Mouse (Mus musculus): ENCODE measurements around the gene Mrpl27. TPM values are rescaled to one million over a fixed set of nuclear protein-coding genes. Genes with fewer than 3 reads are reported as not detected.

Mrpl27 gene
- total and polyA plus RNA-seq, 3 experiments = 95.2 to 139 (median 104) TPM

- TF ChIP-seq MEF2A (IDR thresholded peaks at IDR 0.05; ENCODE audit: borderline replicate concordance, low read depth, low read length) (peak; percentile 47; the same call in 1 of the 2 replicates), MAZ (IDR thresholded peaks at IDR 0.05; ENCODE audit: low read depth, low read length) (no peak; the same call in 1 of the 2 replicates), CHD2 (IDR thresholded peaks at IDR 0.05; ENCODE audit: low read length) (peak; percentile 80; the same call in 1 of the 2 replicates), ELF1 (IDR thresholded peaks at IDR 0.05; ENCODE audit: low read depth, low read length) (no peak)
Measured at GRCm38 (mm10) chr11:94697703-94698464, 44.3 kb downstream of the Mrpl27 start (continued).

GRCm38 (mm10) chr11:94699399-94699798 is 45.8 kb downstream of the Mrpl27 start:
- Histone ChIP-seq H3K4me3 (replicated peaks in 1 of 3; ENCODE audit: low read depth in 2 of 3, low read length in 2 of 3, poor library complexity in 1 of 3) (no peak overlapping the region), H3K27ac (ENCODE audit: insufficient read depth, low read depth) (no peak overlapping the region), H3K9ac (ENCODE audit: insufficient read depth, low read depth) (no peak overlapping the region), H3K27me3 (replicated peaks) (no peaks in the 10 kb centered on the region), H3K9me3 (replicated peaks; ENCODE audit: low read length) (no peaks in the 10 kb centered on the region), H3K4me1 (ENCODE audit: control insufficient read depth in 1 of 2, insufficient read depth in 2 of 2) (peaks cover 14 to 50% of the 10 kb centered on the region in 2 experiments), H3K79me2 (replicated peaks; ENCODE audit: control insufficient read depth, extremely low read depth, insufficient read depth, poor library complexity, severe bottlenecking) (no peaks in the 10 kb centered on the region), H3K4me2 (ENCODE audit: insufficient read depth, low read depth, poor library complexity, severe bottlenecking) (no peak overlapping the region), H3K36me3 (replicated peaks in 1 of 2; ENCODE audit: control insufficient read depth in 1 of 2, insufficient read depth in 1 of 2, low read length in 1 of 2) (no peaks in the 10 kb centered on the region)
- dilution Hi-C loops (cut with MboI; ENCODE audit: extremely low pct_ligation_motif_present, extremely low pct_unique_long_range_greater_than_20kb, low sequenced_read_pairs) = no loop called here
- no peak for DNase-seq (ENCODE audit: extremely low read depth)
- TF ChIP-seq PAX5 (IDR thresholded peaks at IDR 0.05; ENCODE audit: low read length) = no peak
- no peak for TF ChIP-seq JUND (conservative IDR thresholded peaks at IDR 0.05; ENCODE audit: low read depth, low read length)
- no peak for TF ChIP-seq TBP (conservative IDR thresholded peaks at IDR 0.05; ENCODE audit: low read depth, low read length)
- TF ChIP-seq E2F4 (IDR thresholded peaks at IDR 0.05; ENCODE audit: insufficient replicate concordance, low read depth, low read length) = no peak
- TF ChIP-seq JUN (IDR thresholded peaks at IDR 0.05; ENCODE audit: insufficient read depth, low read depth, low read length) = no peak
- no peak for TF ChIP-seq MEF2A (IDR thresholded peaks at IDR 0.05; ENCODE audit: borderline replicate concordance, low read depth, low read length)
- no peak for TF ChIP-seq CTCF (conservative IDR thresholded peaks at IDR 0.05 in 1 of 2, IDR thresholded peaks at IDR 0.05 in 1 of 2; ENCODE audit: low read depth in 2 of 2, low read length in 2 of 2)
- no peak for TF ChIP-seq USF2 (conservative IDR thresholded peaks at IDR 0.05; ENCODE audit: low read depth, low read length)
- no peak for TF ChIP-seq RAD21 (IDR thresholded peaks at IDR 0.05; ENCODE audit: low read depth, low read length)
- TF ChIP-seq ZMIZ1 (IDR thresholded peaks at IDR 0.05; ENCODE audit: low read depth, low read length) = no peak
- in situ Hi-C loops (cut with MboI; ENCODE audit: low pct_ligation_motif_present, low pct_unique_long_range_greater_than_20kb, low sequenced_read_pairs) = no loop called here

GRCm38 (mm10) chr11:94701401-94702215 is 48.0 kb downstream of the Mrpl27 start:
- no peak for DNase-seq (ENCODE audit: extremely low read depth)
- in situ Hi-C loops (cut with MboI; ENCODE audit: low pct_ligation_motif_present, low pct_unique_long_range_greater_than_20kb, low sequenced_read_pairs) = no loop called here
- Histone ChIP-seq H3K9me3 (replicated peaks; ENCODE audit: low read length) (peaks cover 7% of the 10 kb centered on the region), H3K79me2 (replicated peaks; ENCODE audit: control insufficient read depth, extremely low read depth, insufficient read depth, poor library complexity, severe bottlenecking) (no peaks in the 10 kb centered on the region), H3K27ac (ENCODE audit: insufficient read depth, low read depth) (no peak overlapping the region), H3K27me3 (replicated peaks) (no peaks in the 10 kb centered on the region), H3K4me3 (replicated peaks in 1 of 3; ENCODE audit: low read depth in 2 of 3, low read length in 2 of 3, poor library complexity in 1 of 3) (no peak overlapping the region), H3K4me2 (ENCODE audit: insufficient read depth, low read depth, poor library complexity, severe bottlenecking) (no peak overlapping the region), H3K36me3 (replicated peaks in 1 of 2; ENCODE audit: control insufficient read depth in 1 of 2, insufficient read depth in 1 of 2, low read length in 1 of 2) (no peaks in the 10 kb centered on the region), H3K4me1 (ENCODE audit: control insufficient read depth in 1 of 2, insufficient read depth in 2 of 2) (peaks cover 9 to 32% of the 10 kb centered on the region in 2 experiments), H3K9ac (ENCODE audit: insufficient read depth, low read depth) (no peak overlapping the region)
- TF ChIP-seq SMC3 (IDR thresholded peaks at IDR 0.05; ENCODE audit: low read depth, low read length) (no peak), POLR2AphosphoS2 (IDR thresholded peaks at IDR 0.05; ENCODE audit: low read depth, low read length) (no peak), CTCF (conservative IDR thresholded peaks at IDR 0.05 in 1 of 2, IDR thresholded peaks at IDR 0.05 in 1 of 2; ENCODE audit: low read depth in 2 of 2, low read length in 2 of 2) (no peak), ETS1 (conservative IDR thresholded peaks at IDR 0.05; ENCODE audit: low read depth, low read length) (no peak), SIN3A (IDR thresholded peaks at IDR 0.05; ENCODE audit: low read length) (no peak), MXI1 (IDR thresholded peaks at IDR 0.05; ENCODE audit: low read depth, low read length) (no peak), KAT2A (IDR thresholded peaks at IDR 0.05; ENCODE audit: insufficient replicate concordance, low read length) (no peak), ZKSCAN1 (IDR thresholded peaks at IDR 0.05; ENCODE audit: borderline replicate concordance, low read depth, low read length) (no peak), MYC (IDR thresholded peaks at IDR 0.05; ENCODE audit: low read depth, low read length) (no peak), PAX5 (IDR thresholded peaks at IDR 0.05; ENCODE audit: low read length) (no peak), MAFK (IDR thresholded peaks at IDR 0.05; ENCODE audit: insufficient replicate concordance, low read length) (no peak), MAZ (IDR thresholded peaks at IDR 0.05; ENCODE audit: low read depth, low read length) (no peak), CHD2 (IDR thresholded peaks at IDR 0.05; ENCODE audit: low read length) (no peak), USF1 (IDR thresholded peaks at IDR 0.05; ENCODE audit: low read depth, low read length) (no peak)
- dilution Hi-C loops (cut with MboI; ENCODE audit: extremely low pct_ligation_motif_present, extremely low pct_unique_long_range_greater_than_20kb, low sequenced_read_pairs) = no loop called here
